ENCODE assay signal across 13 mouse cellular contexts in the genomic region with DNA sequence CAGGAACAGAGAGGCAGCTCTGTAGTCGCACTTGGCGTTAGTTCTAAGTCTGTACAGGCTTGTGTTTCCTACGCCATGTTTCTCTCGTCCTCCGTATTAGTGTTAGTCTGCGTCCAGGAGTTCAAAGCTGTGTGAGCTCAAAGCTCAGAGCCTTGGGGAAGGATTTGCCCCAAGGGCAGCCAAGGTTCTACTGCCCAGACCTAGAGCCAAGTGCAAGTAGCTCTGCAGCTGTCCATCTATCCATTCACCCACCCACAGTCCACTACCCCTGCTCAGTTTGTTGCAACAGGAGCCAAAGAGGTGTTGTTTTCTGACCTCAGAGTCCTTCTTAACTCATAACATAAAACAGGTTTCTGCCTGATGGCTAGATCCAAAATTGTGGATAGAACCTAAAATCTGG.
DNase-seq lines count a peak whose midpoint lies in the region; ATAC-seq and TF ChIP-seq lines count a peak whose summit lies in the region.
"Had no signal": no experiment of that assay in that cellular context is flagged by ENCODE, and none has a peak within 500 bp of the region (broad histone marks: within the 10 kb centered on the region; RNA-seq: fewer than 3 reads in every experiment).

No protein-coding gene starts in this region.

- ATAC-seq in hindbrain, embryonic 12.5 days (ENCODE audit: low FRiP score), result no peak
- ATAC-seq in intestine, embryonic 16.5 days, result no peak
- ATAC-seq in neural tube, embryonic 14.5 days (ENCODE audit: low read depth), result no peak
- no peak for ATAC-seq in erythroblast, adult 5-6 weeks (replicated peaks; ENCODE audit: low FRiP score, poor library complexity, severe bottlenecking)
- ATAC-seq: liver, embryonic 12.5 days had no signal

- H3K27me3 ChIP-seq in hindbrain, embryonic 12.5 days, result no peaks in the 10 kb centered on the region
- H3K27me3 ChIP-seq in hindbrain, embryonic 10.5 days (ENCODE audit: insufficient read depth, poor library complexity, severe bottlenecking), result no peaks in the 10 kb centered on the region
- H3K27me3 ChIP-seq in intestine, embryonic 16.5 days (replicated peaks; ENCODE audit: control insufficient read depth, insufficient read depth, low read length), result no peaks in the 10 kb centered on the region
- no peaks in the 10 kb centered on the region for H3K27me3 ChIP-seq in neural tube, embryonic 14.5 days (ENCODE audit: control insufficient read depth, insufficient read depth, low read length)
- H3K27me3 ChIP-seq: liver, embryonic 12.5 days had no signal

- no peak for DNase-seq in hindbrain, embryonic 10.5 days (ENCODE audit: low spot score)
- DNase-seq in cerebellum, adult 11-12 months, result no peak
- DNase-seq in spleen, postnatal 4 days (ENCODE audit: low spot score in 2 of 2), result no peak
- DNase-seq: adrenal gland, postnatal 10 days; heart, adult 2 months; spleen, adult 18-20 months; thymus, postnatal 4 days had no signal

- H3K9me3 ChIP-seq in hindbrain, embryonic 12.5 days (replicated peaks), result no peaks in the 10 kb centered on the region
- no peaks in the 10 kb centered on the region for H3K9me3 ChIP-seq in hindbrain, embryonic 10.5 days
- no peaks in the 10 kb centered on the region for H3K9me3 ChIP-seq in intestine, embryonic 16.5 days (ENCODE audit: control insufficient read depth, low read length)
- H3K9me3 ChIP-seq in neural tube, embryonic 14.5 days (ENCODE audit: control insufficient read depth, low read length), result no peaks in the 10 kb centered on the region
- H3K9me3 ChIP-seq: liver, embryonic 12.5 days had no signal

- H3K36me3 ChIP-seq in hindbrain, embryonic 12.5 days, result peaks cover 48% of the 10 kb centered on the region
- H3K36me3 ChIP-seq in hindbrain, embryonic 10.5 days, result peaks cover 82% of the 10 kb centered on the region
- peaks cover 15% of the 10 kb centered on the region for H3K36me3 ChIP-seq in intestine, embryonic 16.5 days (ENCODE audit: control insufficient read depth, insufficient read depth, low read length)
- H3K36me3 ChIP-seq in neural tube, embryonic 14.5 days (ENCODE audit: control insufficient read depth, insufficient read depth, low read length), result peaks cover 24% of the 10 kb centered on the region; the same call in 1 of the 2 replicates

- no peak overlapping the region for H3K4me2 ChIP-seq in hindbrain, embryonic 12.5 days (replicated peaks)
- no peak overlapping the region for H3K4me2 ChIP-seq in intestine, embryonic 16.5 days (ENCODE audit: low read depth, low read length)
- no peak overlapping the region for H3K4me2 ChIP-seq in neural tube, embryonic 14.5 days (ENCODE audit: low read depth, low read length)
- H3K4me2 ChIP-seq: liver, embryonic 12.5 days had no signal

- WGBS in hindbrain, embryonic 12.5 days, result 92% methylated on average over 6 of the region's 6 CpGs
- WGBS in hindbrain, embryonic 10.5 days, result 93% methylated on average over 6 of the region's 6 CpGs
- WGBS in intestine, embryonic 16.5 days, result 86% methylated on average over 6 of the region's 6 CpGs
- WGBS in neural tube, embryonic 14.5 days, result 90% methylated on average over 6 of the region's 6 CpGs

- H3K4me1 ChIP-seq in hindbrain, embryonic 12.5 days, result peaks cover 16% of the 10 kb centered on the region
- H3K4me1 ChIP-seq in hindbrain, embryonic 10.5 days (replicated peaks), result peaks cover 6% of the 10 kb centered on the region; the same call in 1 of the 2 replicates
- peaks cover 10% of the 10 kb centered on the region for H3K4me1 ChIP-seq in embryonic fibroblast, embryonic 13.5 days (ENCODE audit: control insufficient read depth, insufficient read depth, low read length)
- H3K4me1 ChIP-seq in intestine, embryonic 16.5 days (ENCODE audit: control insufficient read depth, insufficient read depth, low read length), result peaks cover 22% of the 10 kb centered on the region
- H3K4me1 ChIP-seq in neural tube, embryonic 14.5 days (ENCODE audit: control insufficient read depth, insufficient read depth, low read length), result peaks cover 15% of the 10 kb centered on the region; the same call in 1 of the 2 replicates

- no peak overlapping the region for H3K9ac ChIP-seq in hindbrain, embryonic 12.5 days
- 0 out of 2 replicates have a peak overlapping the region, but pooled peaks have one; percentile 30 for H3K9ac ChIP-seq in intestine, embryonic 16.5 days (ENCODE audit: low read depth, low read length)
- no peak overlapping the region for H3K9ac ChIP-seq in neural tube, embryonic 14.5 days (replicated peaks; ENCODE audit: low read depth, low read length)
- H3K9ac ChIP-seq: liver, embryonic 12.5 days had no signal

- H3K4me3 ChIP-seq in hindbrain, embryonic 12.5 days, result no peak overlapping the region
- H3K4me3 ChIP-seq in hindbrain, embryonic 10.5 days, result no peak overlapping the region
- H3K4me3 ChIP-seq in embryonic fibroblast, embryonic 13.5 days (ENCODE audit: insufficient read depth, low read length), result no peak overlapping the region
- no peak overlapping the region for H3K4me3 ChIP-seq in intestine, embryonic 16.5 days (ENCODE audit: low read length)
- no peak overlapping the region for H3K4me3 ChIP-seq in neural tube, embryonic 14.5 days (ENCODE audit: low read depth, low read length)
- H3K4me3 ChIP-seq: heart, adult 2 months; liver, embryonic 12.5 days had no signal

- H3K27ac ChIP-seq in hindbrain, embryonic 12.5 days, result peak overlapping the region; percentile 67
- no peak overlapping the region for H3K27ac ChIP-seq in hindbrain, embryonic 10.5 days
- H3K27ac ChIP-seq in embryonic fibroblast, embryonic 13.5 days (ENCODE audit: insufficient read depth, low read length), result peak overlapping the region; percentile 60; the same call in 1 of the 2 replicates
- H3K27ac ChIP-seq in intestine, embryonic 16.5 days (ENCODE audit: low read length), result peak overlapping the region; percentile 87
- peak overlapping the region; percentile 95 for H3K27ac ChIP-seq in neural tube, embryonic 14.5 days (ENCODE audit: low read depth, low read length)
- H3K27ac ChIP-seq: heart, adult 2 months had no signal

- TF ChIP-seq POLR2A in embryonic fibroblast, embryonic 13.5 days (IDR thresholded peaks at IDR 0.05; ENCODE audit: low read depth, low read length), result no peak

- TF ChIP-seq CTCF in embryonic fibroblast, embryonic 13.5 days (IDR thresholded peaks at IDR 0.05; ENCODE audit: borderline replicate concordance, insufficient read depth, low read length), result no peak
